ENCODE assay signal across 18 mouse cellular contexts in the genomic region with DNA sequence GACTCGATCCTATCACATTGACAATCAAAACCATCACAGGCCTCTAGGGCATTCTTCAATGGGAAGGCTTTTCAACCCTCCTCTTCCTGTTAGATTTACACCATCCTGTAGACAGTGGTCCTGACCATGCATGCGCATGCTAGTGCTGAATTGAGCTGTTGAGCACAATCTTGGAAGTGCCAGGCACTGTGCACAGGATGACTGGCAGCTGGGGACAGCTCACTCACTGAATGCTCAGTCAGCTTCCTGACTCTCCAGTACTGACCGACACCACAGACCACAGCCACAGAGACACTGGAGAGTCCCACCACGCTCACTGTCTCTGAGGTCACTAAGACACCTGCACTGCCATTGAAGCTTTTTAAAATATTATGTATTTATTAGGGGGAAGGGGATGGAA. TPM values are rescaled to one million over a fixed set of nuclear protein-coding genes. Genes with fewer than 3 reads are reported as not detected.
DNase-seq lines count a peak whose midpoint lies in the region; ATAC-seq and TF ChIP-seq lines count a peak whose summit lies in the region.
"Had no signal": no experiment of that assay in that cellular context is flagged by ENCODE, and none has a peak within 500 bp of the region (broad histone marks: within the 10 kb centered on the region; RNA-seq: fewer than 3 reads in every experiment).

No protein-coding gene starts in this region.

- TF ChIP-seq EP300 in MEL (IDR thresholded peaks at IDR 0.05; ENCODE audit: low read depth in 1 of 2, low read length in 2 of 2): no peak

- no peaks in the 10 kb centered on the region for H3K27me3 ChIP-seq in heart, embryonic 16.5 days (ENCODE audit: control insufficient read depth, insufficient read depth, low read length)
- H3K27me3 ChIP-seq in MEL (ENCODE audit: control insufficient read depth in 1 of 2, insufficient read depth in 2 of 2, low read length in 2 of 2): no peaks in the 10 kb centered on the region
- H3K27me3 ChIP-seq in midbrain, embryonic 14.5 days (ENCODE audit: control insufficient read depth, insufficient read depth, low read length): no peaks in the 10 kb centered on the region
- H3K27me3 ChIP-seq: embryonic facial prominence, embryonic 13.5 days; limb, embryonic 13.5 days; midbrain, embryonic 13.5 days; stomach, embryonic 15.5 days had no signal

- no peak overlapping the region for H3K9ac ChIP-seq in heart, embryonic 16.5 days (ENCODE audit: low read length)
- peak overlapping the region; percentile 27 for H3K9ac ChIP-seq in MEL (ENCODE audit: control insufficient read depth, low read depth, low read length, poor library complexity, severe bottlenecking)
- no peak overlapping the region for H3K9ac ChIP-seq in midbrain, embryonic 14.5 days (replicated peaks; ENCODE audit: low read length)
- H3K9ac ChIP-seq: embryonic facial prominence, embryonic 13.5 days; limb, embryonic 13.5 days; midbrain, embryonic 13.5 days; stomach, embryonic 15.5 days had no signal

- ATAC-seq in heart, embryonic 16.5 days (replicated peaks; ENCODE audit: extremely low read depth, insufficient read depth, low FRiP score): no peak
- ATAC-seq in inflammation-experienced regulatory T-cells, adult 6 months: peak; percentile 10
- ATAC-seq in megakaryocyte progenitor cell, adult 5-6 weeks (replicated peaks; ENCODE audit: poor library complexity): peak; percentile 65
- ATAC-seq in midbrain, embryonic 14.5 days (ENCODE audit: low FRiP score, low TSS enrichment): no peak
- ATAC-seq: midbrain, embryonic 13.5 days had no signal

- H3K36me3 ChIP-seq in heart, embryonic 16.5 days (ENCODE audit: control insufficient read depth, insufficient read depth): no peaks in the 10 kb centered on the region
- H3K36me3 ChIP-seq in MEL (ENCODE audit: control insufficient read depth in 1 of 2, insufficient read depth in 2 of 2, low read length in 2 of 2): peaks cover 0 to 15% of the 10 kb centered on the region in 2 experiments; a peak in 2 of 4 replicates
- peaks cover 3% of the 10 kb centered on the region; the same call in 1 of the 2 replicates for H3K36me3 ChIP-seq in midbrain, embryonic 14.5 days (ENCODE audit: control insufficient read depth, insufficient read depth, low read length)

- H3K4me2 ChIP-seq in heart, embryonic 16.5 days (ENCODE audit: low read depth, low read length): no peak overlapping the region
- no peak overlapping the region for H3K4me2 ChIP-seq in midbrain, embryonic 14.5 days (ENCODE audit: low read length)
- H3K4me2 ChIP-seq: embryonic facial prominence, embryonic 13.5 days; limb, embryonic 13.5 days; midbrain, embryonic 13.5 days; stomach, embryonic 15.5 days had no signal

- 65% methylated on average over 4 of the region's 4 CpGs for WGBS in heart, embryonic 16.5 days
- WGBS in midbrain, embryonic 14.5 days: 78% methylated on average over 4 of the region's 4 CpGs

- no peaks in the 10 kb centered on the region for H3K79me2 ChIP-seq in MEL (ENCODE audit: control insufficient read depth, insufficient read depth, low read length, poor library complexity)

- H3K9me3 ChIP-seq in heart, embryonic 16.5 days (replicated peaks; ENCODE audit: control insufficient read depth, low read length): no peaks in the 10 kb centered on the region
- no peaks in the 10 kb centered on the region for H3K9me3 ChIP-seq in MEL (replicated peaks; ENCODE audit: insufficient read depth, low read length)
- no peaks in the 10 kb centered on the region for H3K9me3 ChIP-seq in midbrain, embryonic 14.5 days (ENCODE audit: control insufficient read depth, low read length)
- H3K9me3 ChIP-seq: embryonic facial prominence, embryonic 13.5 days; forebrain, embryonic 10.5 days; heart, embryonic 10.5 days; hindbrain, embryonic 10.5 days; limb, embryonic 13.5 days; midbrain, embryonic 13.5 days; stomach, embryonic 15.5 days had no signal

- no peak for TF ChIP-seq RAD21 in MEL (IDR thresholded peaks at IDR 0.05; ENCODE audit: low read depth, low read length)

- TF ChIP-seq CTCF in MEL (IDR thresholded peaks at IDR 0.05 in 2 of 3, conservative IDR thresholded peaks at IDR 0.05 in 1 of 3; ENCODE audit: control insufficient read depth in 1 of 3, insufficient read depth in 1 of 3, low read depth in 2 of 3, low read length in 3 of 3, poor library complexity in 1 of 3, severe bottlenecking in 1 of 3): no peak

- no peak for TF ChIP-seq POLR2A in MEL (IDR thresholded peaks at IDR 0.05; ENCODE audit: control insufficient read depth in 1 of 2, insufficient read depth in 1 of 2, low read depth in 1 of 2, low read length in 2 of 2, poor library complexity in 1 of 2)

- peak overlapping the region; percentile 16; the same call in 1 of the 2 replicates for H3K27ac ChIP-seq in heart, embryonic 16.5 days (ENCODE audit: low read length)
- H3K27ac ChIP-seq in MEL (ENCODE audit: control insufficient read depth, low read depth, low read length): peak overlapping the region; percentile 72
- H3K27ac ChIP-seq in midbrain, embryonic 14.5 days (replicated peaks; ENCODE audit: low read depth, low read length): no peak overlapping the region
- H3K27ac ChIP-seq: embryonic facial prominence, embryonic 13.5 days; forebrain, embryonic 10.5 days; hindbrain, embryonic 10.5 days; limb, embryonic 13.5 days; midbrain, embryonic 13.5 days; stomach, embryonic 15.5 days had no signal

- H3K4me3 ChIP-seq in heart, embryonic 16.5 days (ENCODE audit: low read length): no peak overlapping the region
- no peak overlapping the region for H3K4me3 ChIP-seq in MEL (ENCODE audit: control insufficient read depth in 1 of 2, insufficient read depth in 1 of 2, low read depth in 2 of 2, low read length in 2 of 2)
- no peak overlapping the region for H3K4me3 ChIP-seq in midbrain, embryonic 14.5 days (replicated peaks; ENCODE audit: low read depth, low read length)
- H3K4me3 ChIP-seq: embryonic facial prominence, embryonic 13.5 days; forebrain, embryonic 10.5 days; heart, embryonic 10.5 days; hindbrain, embryonic 10.5 days; limb, embryonic 13.5 days; midbrain, embryonic 13.5 days; stomach, embryonic 15.5 days had no signal

- DNase-seq in heart, adult 9 months (ENCODE audit: low spot score in 2 of 2): no peak
- DNase-seq in MEL (ENCODE audit: low read depth, low spot score): no peak
- no peak for DNase-seq in spleen, postnatal 14 days (ENCODE audit: low spot score in 2 of 2)
- no peak for DNase-seq in frontal cortex, postnatal 25 days (ENCODE audit: low spot score in 2 of 2)
- no peak for DNase-seq in midbrain, embryonic 14.5 days
- DNase-seq: cerebellum, postnatal 25 days; kidney, adult 2 months; kidney, postnatal 4 days had no signal

- peaks cover 12% of the 10 kb centered on the region for H3K4me1 ChIP-seq in heart, embryonic 16.5 days (ENCODE audit: control insufficient read depth, insufficient read depth, low read length)
- peaks cover 4 to 24% of the 10 kb centered on the region in 2 experiments for H3K4me1 ChIP-seq in MEL (ENCODE audit: control insufficient read depth in 1 of 2, insufficient read depth in 2 of 2, low read length in 2 of 2)
- H3K4me1 ChIP-seq in midbrain, embryonic 14.5 days (ENCODE audit: control insufficient read depth, insufficient read depth, low read length): no peaks in the 10 kb centered on the region
- H3K4me1 ChIP-seq: forebrain, embryonic 10.5 days; hindbrain, embryonic 10.5 days; limb, embryonic 13.5 days; midbrain, embryonic 13.5 days; stomach, embryonic 15.5 days had no signal

RNA-seq across cellular contexts. Expression of a gene that starts 9.8 kb away (rescaled TPM):
- polyA plus RNA-seq in heart, embryonic 16.5 days (2015; fragmentation: Nextera tagmentation; extraction: Ambion mirVana): 6.5 and 7.5 TPM in 2 replicates
- total RNA-seq in MEL (2012; rRNA removed): 4.0 and 4.3 TPM in 2 replicates
- polyA plus RNA-seq in MEL (2012; ENCODE audit: insufficient read depth in 1 of 2, insufficient read length in 2 of 2, low read depth in 1 of 2, low replicate concordance in 2 of 2, missing spikeins in 1 of 2): 10 to 100 TPM in 1 of 2 experiments, 1 to 10 TPM in 1; 9.8 to 47.3 TPM
- polyA plus RNA-seq in inflammation-experienced regulatory T-cells, adult 6 months (2017; shearing (Covaris generic)): 10 to 100 TPM; 23.3 to 25.2 (median 25.1) TPM
- 8.0 and 10.8 TPM in 2 replicates for total RNA-seq in megakaryocyte progenitor cell, adult 5-6 weeks (2015)
- 7.0 and 8.9 TPM in 2 replicates for total RNA-seq in megakaryocyte progenitor cell, adult 5-6 weeks (2017)
- polyA plus RNA-seq in midbrain, embryonic 14.5 days (2014; fragmentation: Nextera tagmentation; extraction: Ambion mirVana): 30.2 and 37.5 TPM in 2 replicates

RNA-seq across cellular contexts. Expression of a gene that starts 25.8 kb away (rescaled TPM):
- polyA plus RNA-seq in heart, embryonic 16.5 days (2015; fragmentation: Nextera tagmentation; extraction: Ambion mirVana): 9.8 and 10.3 TPM in 2 replicates
- 5.9 and 6.0 TPM in 2 replicates for total RNA-seq in MEL (2012; rRNA removed)
- polyA plus RNA-seq in MEL (2012; ENCODE audit: insufficient read depth in 1 of 2, insufficient read length in 2 of 2, low read depth in 1 of 2, low replicate concordance in 2 of 2, missing spikeins in 1 of 2): 10 to 100 TPM in 1 of 2 experiments, not detected in 1; 34.4 TPM
- polyA plus RNA-seq in inflammation-experienced regulatory T-cells, adult 6 months (2017; shearing (Covaris generic)): 10 to 100 TPM; 18.9 to 24.1 (median 21.5) TPM
- total RNA-seq in megakaryocyte progenitor cell, adult 5-6 weeks (2015): 42.3 and 45.4 TPM in 2 replicates
- 5.6 TPM in 2 replicates for total RNA-seq in megakaryocyte progenitor cell, adult 5-6 weeks (2017)
- 7.3 and 11.5 TPM in 2 replicates for polyA plus RNA-seq in midbrain, embryonic 14.5 days (2014; fragmentation: Nextera tagmentation; extraction: Ambion mirVana)

RNA-seq across cellular contexts. Expression of a gene that starts 25.9 kb away (rescaled TPM):
- 3.7 and 4.0 TPM in 2 replicates for polyA plus RNA-seq in heart, embryonic 16.5 days (2015; fragmentation: Nextera tagmentation; extraction: Ambion mirVana)
- 20.2 and 20.5 TPM in 2 replicates for total RNA-seq in MEL (2012; rRNA removed)
- 10 to 100 TPM in 1 of 2 experiments, not detected in 1; 28.7 TPM for polyA plus RNA-seq in MEL (2012; ENCODE audit: insufficient read depth in 1 of 2, insufficient read length in 2 of 2, low read depth in 1 of 2, low replicate concordance in 2 of 2, missing spikeins in 1 of 2)
- 10 to 100 TPM in 1 of 3 experiments, 1 to 10 TPM in 2; 6.2 to 13.5 (median 9.4) TPM for polyA plus RNA-seq in inflammation-experienced regulatory T-cells, adult 6 months (2017; shearing (Covaris generic))
- total RNA-seq in megakaryocyte progenitor cell, adult 5-6 weeks (2015): 14.0 and 14.9 TPM in 2 replicates
- total RNA-seq in megakaryocyte progenitor cell, adult 5-6 weeks (2017): 16.7 and 22.1 TPM in 2 replicates
- polyA plus RNA-seq in midbrain, embryonic 14.5 days (2014; fragmentation: Nextera tagmentation; extraction: Ambion mirVana): 5.6 and 6.0 TPM in 2 replicates

RNA-seq across cellular contexts. Expression of a gene that starts 54.3 kb away (rescaled TPM):
- polyA plus RNA-seq in heart, embryonic 16.5 days (2015; fragmentation: Nextera tagmentation; extraction: Ambion mirVana): 63.0 and 65.4 TPM in 2 replicates
- 16.1 and 16.8 TPM in 2 replicates for total RNA-seq in MEL (2012; rRNA removed)
- 100 to 1,000 TPM in 1 of 2 experiments, 10 to 100 TPM in 1; 29.8 to 269 TPM for polyA plus RNA-seq in MEL (2012; ENCODE audit: insufficient read depth in 1 of 2, insufficient read length in 2 of 2, low read depth in 1 of 2, low replicate concordance in 2 of 2, missing spikeins in 1 of 2)
- 10 to 100 TPM; 31.2 to 49.1 (median 47.2) TPM for polyA plus RNA-seq in inflammation-experienced regulatory T-cells, adult 6 months (2017; shearing (Covaris generic))
- total RNA-seq in megakaryocyte progenitor cell, adult 5-6 weeks (2015): 59.2 and 60.4 TPM in 2 replicates
- total RNA-seq in megakaryocyte progenitor cell, adult 5-6 weeks (2017): 65.8 and 89.2 TPM in 2 replicates
- polyA plus RNA-seq in midbrain, embryonic 14.5 days (2014; fragmentation: Nextera tagmentation; extraction: Ambion mirVana): 80.1 and 89.8 TPM in 2 replicates

Comparison
In these comparisons a context has a peak if more than half of its experiments do, and no peak if none do; other contexts are left out.
1. ATAC-seq: peak in inflammation-experienced regulatory T-cells, adult 6 months (single experiment) and megakaryocyte progenitor cell, adult 5-6 weeks (single experiment); none in heart, embryonic 16.5 days (single experiment) and midbrain, embryonic 14.5 days (single experiment).